Mouse (Mus musculus) heart, embryonic 11.5 days (tissue): ENCODE results near the gene Cdh5. TPM values are rescaled to one million over a fixed set of nuclear protein-coding genes. Genes with fewer than 3 reads are reported as not detected.

Experiments used
- ATAC-seq: fragments of 200-750 bp; cut with Nextera tagmentation; replicated peaks from 2 replicates; pipeline ENCODE4 v1.8.0; 2017; ENCODE audit warnings: moderate library complexity; ENCODE audit not compliant: insufficient number of reproducible peaks, low FRiP score, low TSS enrichment
- H3K27ac ChIP-seq: fragments of 300-500 bp; sonication (generic); 2 replicates; pipeline ENCODE4 v1.5.1; 2014; ENCODE audit warnings: mild to moderate bottlenecking, low read depth, low read length
- H3K27me3 ChIP-seq: fragments of 300-500 bp; sonication (generic); 2 replicates; pipeline ENCODE4 v1.6.1; 2014; ENCODE audit warnings: mild to moderate bottlenecking, low read length, mixed read lengths; ENCODE audit not compliant: control insufficient read depth, insufficient read depth
- H3K36me3 ChIP-seq: fragments of 300-500 bp; sonication (generic); 2 replicates; pipeline ENCODE4 v1.6.1; 2014; ENCODE audit warnings: mild to moderate bottlenecking, low read length, moderate library complexity, mixed read lengths; ENCODE audit not compliant: control insufficient read depth, insufficient read depth
- H3K4me1 ChIP-seq: fragments of 300-500 bp; sonication (generic); 2 replicates; pipeline ENCODE4 v1.6.1; 2014; ENCODE audit warnings: low read length; ENCODE audit not compliant: control insufficient read depth, insufficient read depth
- H3K4me2 ChIP-seq: fragments of 300-500 bp; sonication (generic); 2 replicates; pipeline ENCODE4 v1.6.1; 2014; ENCODE audit warnings: mild to moderate bottlenecking, moderate library complexity
- H3K4me3 ChIP-seq: fragments of 300-500 bp; sonication (generic); 2 replicates; pipeline ENCODE4 v1.5.1; 2014; ENCODE audit warnings: low read depth, low read length
- H3K9ac ChIP-seq: fragments of 300-500 bp; sonication (generic); 2 replicates; pipeline ENCODE4 v1.6.1; 2014; ENCODE audit warnings: mild to moderate bottlenecking, low read depth, low read length, moderate library complexity
- H3K9me3 ChIP-seq: fragments of 300-500 bp; sonication (generic); replicated peaks from 2 replicates; pipeline ENCODE4 v1.6.1; 2016; ENCODE audit warnings: low read length; ENCODE audit not compliant: control insufficient read depth
- WGBS: fragments of 180-500 bp; shearing (Covaris S2); extraction: QIAGEN DNeasy Blood & Tissue Kit; methylation state at CpG from one replicate; pipeline ENCODE4 v1.1.7; 2014; ENCODE audit not compliant: insufficient replicate concordance; 5-methylcytosine and 5-hydroxymethylcytosine counted together
- polyA plus RNA-seq: library from polyadenylated mRNA; unstranded; fragments of >200 nt; fragmentation: Nextera tagmentation; extraction: Ambion mirVana; gene quantifications from 2 replicates; pipeline ENCODE4 v1.2.1, GENCODE M21; 2014

Cdh5 gene
- polyA plus RNA-seq, 1 experiment from 2014 or later: 42.6 TPM

DNA sequence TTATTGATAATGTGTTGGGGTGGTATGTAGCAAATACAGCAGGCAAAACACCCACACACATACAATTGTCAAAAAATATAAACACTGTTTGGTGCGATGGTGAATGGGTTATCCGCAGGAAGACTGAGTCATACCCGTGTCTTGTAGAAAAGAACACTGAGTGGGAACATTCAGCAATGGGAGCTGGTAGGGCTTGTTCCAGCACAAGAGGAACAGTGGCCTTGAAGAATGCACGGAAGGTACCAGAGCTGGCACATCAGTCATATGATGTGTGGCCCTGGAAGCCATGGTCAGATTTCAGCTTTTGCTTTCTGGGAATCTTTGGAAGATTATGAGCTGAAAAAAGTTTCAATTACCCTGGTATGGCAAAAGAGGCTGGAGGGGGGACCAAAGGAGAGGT, 85.4 kb downstream of the Cdh5 start:
- 78% methylated on average over 4 of the region's 4 CpGs for WGBS
- H3K36me3 ChIP-seq: no peaks in the 10 kb centered on the region
- H3K9ac ChIP-seq: no peak overlapping the region

GRCm38 (mm10) chr8:104187622-104188021, 86.2 kb downstream of the Cdh5 start:
- no peaks in the 10 kb centered on the region for H3K27me3 ChIP-seq
- H3K9ac ChIP-seq: no peak overlapping the region
- no peak for ATAC-seq
- H3K27ac ChIP-seq: no peak overlapping the region
- H3K4me2 ChIP-seq: no peak overlapping the region
- no peaks in the 10 kb centered on the region for H3K36me3 ChIP-seq
- H3K4me1 ChIP-seq: peaks cover 7% of the 10 kb centered on the region; the same call in 1 of the 2 replicates
- H3K9me3 ChIP-seq: no peaks in the 10 kb centered on the region
- H3K4me3 ChIP-seq: no peak overlapping the region
- 75% methylated on average over 6 of the region's 6 CpGs for WGBS

More for the DNA sequence above, 85.4 kb downstream of the Cdh5 start:
- peaks cover 7% of the 10 kb centered on the region; the same call in 1 of the 2 replicates for H3K4me1 ChIP-seq
- H3K4me3 ChIP-seq: no peak overlapping the region
- no peak overlapping the region for H3K4me2 ChIP-seq
- no peaks in the 10 kb centered on the region for H3K9me3 ChIP-seq
- ATAC-seq: no peak
- no peak overlapping the region for H3K27ac ChIP-seq
- H3K27me3 ChIP-seq: no peaks in the 10 kb centered on the region

GRCm38 (mm10) chr8:104188459-104188858, 87.0 kb downstream of the Cdh5 start:
- Histone ChIP-seq H3K27ac (no peak overlapping the region), H3K27me3 (no peaks in the 10 kb centered on the region), H3K9me3 (peaks cover 3% of the 10 kb centered on the region; the same call in 1 of the 2 replicates), H3K4me1 (peaks cover 7% of the 10 kb centered on the region; the same call in 1 of the 2 replicates), H3K36me3 (no peaks in the 10 kb centered on the region), H3K4me2 (no peak overlapping the region), H3K9ac (no peak overlapping the region), H3K4me3 (no peak overlapping the region)
- 59% methylated on average over 5 of the region's 5 CpGs for WGBS
- ATAC-seq: no peak

DNA sequence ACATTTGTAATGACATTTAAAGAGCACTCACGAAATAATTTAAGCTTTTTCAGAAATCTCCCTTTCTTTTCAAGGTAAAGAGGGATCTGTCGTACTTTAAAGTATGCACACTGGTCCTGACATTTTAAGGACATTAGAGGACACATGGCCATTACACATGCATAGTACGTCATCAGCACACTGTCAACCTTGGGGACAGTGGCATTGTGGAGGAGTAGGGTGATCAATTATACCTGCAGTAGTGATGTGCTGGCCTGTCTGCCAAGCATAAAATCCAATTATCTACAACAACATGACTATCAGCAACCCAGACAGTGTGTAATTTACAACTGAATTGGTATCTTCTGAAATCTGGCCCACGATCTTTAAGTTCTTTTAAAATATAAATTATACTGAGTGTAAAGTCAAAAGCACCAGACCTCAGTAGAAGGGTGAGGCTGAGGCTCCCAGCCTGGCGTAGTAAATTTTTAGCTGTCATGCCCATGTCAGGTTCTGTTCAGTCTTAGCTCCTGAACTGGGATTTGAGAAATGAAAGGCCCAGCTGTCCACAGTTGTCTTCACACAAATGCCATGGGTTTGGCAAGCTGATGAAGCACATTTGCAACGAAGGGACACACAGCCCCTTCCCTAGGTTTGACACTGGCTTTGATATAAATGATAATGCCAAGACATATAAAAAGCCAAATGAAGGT, 89.5 kb downstream of the Cdh5 start:
- Histone ChIP-seq H3K9ac (no peak overlapping the region), H3K27ac (no peak overlapping the region), H3K27me3 (no peaks in the 10 kb centered on the region), H3K9me3 (peaks cover 3% of the 10 kb centered on the region; the same call in 1 of the 2 replicates), H3K4me1 (peaks cover 7% of the 10 kb centered on the region; the same call in 1 of the 2 replicates), H3K4me2 (no peak overlapping the region), H3K36me3 (no peaks in the 10 kb centered on the region), H3K4me3 (no peak overlapping the region)
- no peak for ATAC-seq
- 68% methylated on average over 6 of the region's 6 CpGs for WGBS

GRCm38 (mm10) chr8:104191496-104191895, 90.1 kb downstream of the Cdh5 start:
- Histone ChIP-seq H3K27me3 (no peaks in the 10 kb centered on the region), H3K4me2 (no peak overlapping the region), H3K4me1 (peaks cover 7% of the 10 kb centered on the region; the same call in 1 of the 2 replicates), H3K36me3 (no peaks in the 10 kb centered on the region), H3K9ac (no peak overlapping the region), H3K9me3 (peaks cover 7% of the 10 kb centered on the region; the same call in 1 of the 2 replicates), H3K27ac (no peak overlapping the region), H3K4me3 (no peak overlapping the region)
- peak; percentile 73 for ATAC-seq
- WGBS: 27% methylated on average over 11 of the region's 11 CpGs

Other genes with a start within 250 kb of the Cdh5 start
- 0.16 and 0.20 TPM in 2 replicates for gene Bean1, start 68.8 kb downstream of the Cdh5 start, polyA plus RNA-seq
- 11.9 and 14.1 TPM in 2 replicates for gene Tk2, start 146.9 kb downstream of the Cdh5 start, polyA plus RNA-seq
- gene Cklf, start 149.2 kb downstream of the Cdh5 start, polyA plus RNA-seq: 27.0 and 30.0 TPM in 2 replicates
- gene Cmtm2a, start 191.6 kb downstream of the Cdh5 start, polyA plus RNA-seq: not detected in 2 replicates
- not detected in 2 replicates for gene Gm45711, start 208.5 kb downstream of the Cdh5 start, polyA plus RNA-seq
- not detected in 2 replicates for gene Cmtm1, start 208.5 kb downstream of the Cdh5 start, polyA plus RNA-seq
- gene Gm11020, start 219.9 kb downstream of the Cdh5 start, polyA plus RNA-seq: not detected in 2 replicates
- gene Cmtm2b, start 220.6 kb downstream of the Cdh5 start, polyA plus RNA-seq: not detected in 2 replicates
- gene Cmtm3, start 237.8 kb downstream of the Cdh5 start, polyA plus RNA-seq: 106 and 112 TPM in 2 replicates